Mouse (Mus musculus): ENCODE measurements at regions not wholly inside any gene's neighbourhood (a gene's known extent, or its start where the extent isn't known, plus 50 kb on each side); places are given as distances from the start of the nearest gene placed in this dataset.

GRCm38 (mm10) chrX:11983276-11983675 is 176.9 kb downstream of the Bcor start:
- TF ChIP-seq CTCF (IDR thresholded peaks at IDR 0.05; ENCODE audit: insufficient read depth, low read depth, low read length) (no peak), POLR2A (IDR thresholded peaks at IDR 0.05; ENCODE audit: insufficient read depth, low read depth, low read length) (no peak)
- WGBS: 88% methylated on average over 1 of the region's 1 CpGs

More at GRCm38 (mm10) chrX:11983276-11983675, 176.9 kb downstream of the Bcor start:
- Histone ChIP-seq H3K4me3 (ENCODE audit: insufficient read depth, low read depth, low read length) (no peak overlapping the region), H3K4me1 (ENCODE audit: control insufficient read depth, insufficient read depth, low read length) (no peaks in the 10 kb centered on the region), H3K27ac (ENCODE audit: insufficient read depth, low read depth, low read length) (no peak overlapping the region)
